Mouse (Mus musculus) heart, postnatal 0 days (tissue): Measurements from ENCODE around the gene Hist1h4h.

Source experiments
- CTCF ChIP-seq: IDR thresholded peaks from 2 replicates; pipeline ENCODE4 v1.5.1; 2016; ENCODE audit warnings: antibody characterized with exemption, control low read depth, low read depth
- EP300 ChIP-seq: IDR thresholded peaks from 2 replicates; pipeline ENCODE4 v1.6.1; 2016; ENCODE audit warnings: antibody characterized with exemption, low read depth

- no peak for TF ChIP-seq EP300
- no peak for TF ChIP-seq CTCF
Measured at GRCm38 (mm10) chr13:23536076-23536822, 5.4 kb downstream of the Hist1h4h start.
